Mouse (Mus musculus) heart, adult 2 months (tissue): ENCODE measurements around the gene Iqschfp.

Experiments used
- CTCF ChIP-seq: fragments of 200-600 bp; IDR thresholded peaks from 2 replicates; pipeline ENCODE4 v1.8.1; 2022; ENCODE audit warnings: antibody characterized with exemption, mild to moderate bottlenecking, moderate library complexity
- EP300 ChIP-seq: fragments of 200-500 bp; IDR thresholded peaks from 2 replicates; pipeline ENCODE4 v1.6.1; 2011; ENCODE audit warnings: low read depth, low read length, control low read depth; ENCODE audit not compliant: insufficient read depth
- POLR2A ChIP-seq: fragments of 200-500 bp; IDR thresholded peaks from 2 replicates; pipeline ENCODE4 v1.6.1; 2011; ENCODE audit warnings: mild to moderate bottlenecking, low read depth, low read length, control low read depth; ENCODE audit not compliant: insufficient read depth

- TF ChIP-seq CTCF (no peak), EP300 (no peak), POLR2A (no peak)
These were observed 782.7 kb downstream of the Iqschfp start for GRCm38 (mm10) chr3:68674721-68675120.
